Mouse (Mus musculus): ENCODE results near the gene Pqlc3.

GRCm38 (mm10) chr12:16999146-16999545, 1.1 kb downstream of the Pqlc3 start:
- TF ChIP-seq CTCF (IDR thresholded peaks at IDR 0.05; ENCODE audit: low read depth, low read length) (no peak), POLR2A (IDR thresholded peaks at IDR 0.05; ENCODE audit: borderline replicate concordance, low read depth, low read length) (no peak)

Data from bone marrow macrophage, adult 2 months (primary cell).